Comparison of ENCODE assay signal across 8 mouse cellular contexts in the genomic region with DNA sequence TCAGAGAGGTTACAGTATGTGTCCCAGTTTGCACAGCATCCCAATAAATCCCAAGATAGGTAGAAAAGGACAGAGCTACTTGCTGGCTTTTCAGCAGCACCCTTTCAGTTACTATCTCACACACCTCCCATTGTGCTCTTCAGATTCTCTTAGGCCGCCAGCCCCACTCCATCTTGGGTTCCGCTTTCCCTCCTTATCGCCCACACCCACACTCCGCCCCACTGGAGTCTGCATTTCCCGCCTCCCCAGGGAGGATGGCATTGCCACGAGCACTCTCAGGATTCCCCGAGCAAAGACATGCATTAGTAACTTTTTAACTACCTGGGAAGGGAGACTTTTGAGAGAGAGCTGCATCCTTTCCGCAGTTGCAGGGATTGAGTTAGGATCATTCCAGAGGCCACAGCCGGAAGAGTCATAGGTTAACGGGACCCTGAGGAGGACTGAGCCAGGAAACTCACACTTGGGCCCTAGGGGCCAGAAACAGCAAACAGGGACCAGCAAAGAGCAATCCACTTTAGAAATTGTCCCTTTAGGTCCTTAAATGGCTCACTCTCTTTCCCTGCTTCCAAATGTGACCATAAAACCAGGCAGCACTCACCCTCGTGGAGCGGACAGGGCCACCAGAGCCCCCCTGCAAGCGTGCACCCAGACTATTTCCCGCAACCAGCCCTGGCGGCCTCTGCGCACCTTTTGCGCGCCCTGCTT. TPM values are rescaled to one million over a fixed set of nuclear protein-coding genes. Genes with fewer than 3 reads are reported as not detected.
DNase-seq lines count a peak whose midpoint lies in the region; ATAC-seq and TF ChIP-seq lines count a peak whose summit lies in the region.

No protein-coding gene starts in this region.

- no peaks in the 10 kb centered on the region for H3K4me1 ChIP-seq in cerebellum, adult 2 months (ENCODE audit: control insufficient read depth, insufficient read depth, low read length)
- no peaks in the 10 kb centered on the region; the same call in 1 of the 2 replicates for H3K4me1 ChIP-seq in lung, postnatal 0 days (ENCODE audit: insufficient read depth, low read depth, low read length)
- H3K4me1 ChIP-seq in liver, embryonic 13.5 days (replicated peaks): no peaks in the 10 kb centered on the region; the same call in 1 of the 2 replicates
- H3K4me1 ChIP-seq in stomach, embryonic 16.5 days (ENCODE audit: control insufficient read depth, insufficient read depth, low read length): peaks cover 13% of the 10 kb centered on the region; the same call in 1 of the 2 replicates

- peak overlapping the region; percentile 67 for H3K4me3 ChIP-seq in cerebellum, adult 2 months (replicated peaks; ENCODE audit: insufficient read depth, low read depth, low read length)
- peak overlapping the region; percentile 40 for H3K4me3 ChIP-seq in lung, postnatal 0 days (ENCODE audit: low read depth, low read length)
- H3K4me3 ChIP-seq in liver, embryonic 13.5 days (replicated peaks): peak overlapping the region; percentile 44
- peak overlapping the region; percentile 55 for H3K4me3 ChIP-seq in stomach, embryonic 16.5 days (replicated peaks; ENCODE audit: low read length)

- TF ChIP-seq CTCF in cerebellum, adult 2 months (IDR thresholded peaks at IDR 0.05; ENCODE audit: borderline replicate concordance, insufficient read depth, low read depth, low read length): no peak
- no peak for TF ChIP-seq CTCF in lung, postnatal 0 days (IDR thresholded peaks at IDR 0.05)

- H3K4me2 ChIP-seq in lung, postnatal 0 days (replicated peaks; ENCODE audit: low read depth, low read length): peak overlapping the region; percentile 61
- peak overlapping the region; percentile 55 for H3K4me2 ChIP-seq in liver, embryonic 13.5 days
- peak overlapping the region; percentile 87 for H3K4me2 ChIP-seq in stomach, embryonic 16.5 days (ENCODE audit: low read depth, low read length)

- H3K9ac ChIP-seq in lung, postnatal 0 days (replicated peaks; ENCODE audit: low read depth): peak overlapping the region; percentile 41; the same call in 1 of the 2 replicates
- H3K9ac ChIP-seq in liver, embryonic 13.5 days: no peak overlapping the region
- peak overlapping the region; percentile 66 for H3K9ac ChIP-seq in stomach, embryonic 16.5 days (ENCODE audit: low read length)

- TF ChIP-seq POLR2A in cerebellum, adult 2 months (IDR thresholded peaks at IDR 0.05; ENCODE audit: borderline replicate concordance, insufficient read depth, low read length): no peak

- WGBS in cerebellum, adult 2 months: 37% methylated on average over 18 of the region's 18 CpGs
- 3% methylated on average over 18 of the region's 18 CpGs for WGBS in lung, postnatal 0 days
- 3% methylated on average over 18 of the region's 18 CpGs for WGBS in liver, embryonic 13.5 days (ENCODE audit: insufficient replicate concordance)
- WGBS in stomach, embryonic 16.5 days: 5% methylated on average over 18 of the region's 18 CpGs

- TF ChIP-seq EP300 in lung, postnatal 0 days (IDR thresholded peaks at IDR 0.05): no peak

- H3K9me3 ChIP-seq in lung, postnatal 0 days (ENCODE audit: low read length): no peaks in the 10 kb centered on the region; the same call in 1 of the 2 replicates
- no peaks in the 10 kb centered on the region for H3K9me3 ChIP-seq in liver, embryonic 13.5 days (replicated peaks)
- peaks cover 4% of the 10 kb centered on the region; the same call in 1 of the 2 replicates for H3K9me3 ChIP-seq in stomach, embryonic 16.5 days (replicated peaks; ENCODE audit: control insufficient read depth, low read length)

- ATAC-seq in lung, postnatal 0 days: no peak
- no peak for ATAC-seq in liver, embryonic 13.5 days (ENCODE audit: low read depth)
- ATAC-seq in stomach, embryonic 16.5 days (ENCODE audit: insufficient read depth, low FRiP score): no peak

- no peak for DNase-seq in cerebellum, adult 2 months
- no peak for DNase-seq in cerebellum, adult 8-10 months
- no peak for DNase-seq in lung, postnatal 0 days (ENCODE audit: low spot score)
- no peak for DNase-seq in lung, postnatal 4 days
- DNase-seq in liver, embryonic 13.5 days: no peak
- DNase-seq in ovary, postnatal 36 days (ENCODE audit: low spot score): no peak
- no peak for DNase-seq in adrenal gland, postnatal 36 days

- peaks cover 2% of the 10 kb centered on the region; the same call in 1 of the 2 replicates for H3K27me3 ChIP-seq in cerebellum, adult 2 months (ENCODE audit: control insufficient read depth, insufficient read depth, low read length)
- H3K27me3 ChIP-seq in lung, postnatal 0 days (replicated peaks; ENCODE audit: insufficient read depth, low read length): peaks cover 14% of the 10 kb centered on the region
- peaks cover 66% of the 10 kb centered on the region for H3K27me3 ChIP-seq in liver, embryonic 13.5 days
- peaks cover 40% of the 10 kb centered on the region for H3K27me3 ChIP-seq in stomach, embryonic 16.5 days (ENCODE audit: control insufficient read depth, insufficient read depth, low read length)

- H3K36me3 ChIP-seq in lung, postnatal 0 days (ENCODE audit: insufficient read depth, low read length): no peaks in the 10 kb centered on the region
- no peaks in the 10 kb centered on the region for H3K36me3 ChIP-seq in liver, embryonic 13.5 days
- no peaks in the 10 kb centered on the region for H3K36me3 ChIP-seq in stomach, embryonic 16.5 days (ENCODE audit: control insufficient read depth, insufficient read depth, low read length)

- no peak overlapping the region for H3K27ac ChIP-seq in cerebellum, adult 2 months (ENCODE audit: insufficient read depth, low read length)
- peak overlapping the region; percentile 68 for H3K27ac ChIP-seq in lung, postnatal 0 days (ENCODE audit: low read length)
- H3K27ac ChIP-seq in liver, embryonic 13.5 days: no peak overlapping the region
- no peak overlapping the region for H3K27ac ChIP-seq in stomach, embryonic 16.5 days (ENCODE audit: low read length)

RNA-seq across cellular contexts. Expression of a gene that starts 1.4 kb away (rescaled TPM):
- polyA plus RNA-seq in cerebellum, adult 2 months (2012; rRNA removed): 1.8 and 2.7 TPM in 2 replicates
- polyA plus RNA-seq in lung, postnatal 0 days (2015; fragmentation: Nextera tagmentation; extraction: Ambion mirVana): 54.8 and 61.8 TPM in 2 replicates
- polyA plus RNA-seq in liver, embryonic 13.5 days (2015; fragmentation: Nextera tagmentation; extraction: Ambion mirVana): 1.3 and 1.4 TPM in 2 replicates
- 2.2 and 4.0 TPM in 2 replicates for polyA plus RNA-seq in stomach, embryonic 16.5 days (2015; fragmentation: Nextera tagmentation; extraction: Ambion mirVana)
- 10 to 100 TPM in 1 of 2 experiments, 1 to 10 TPM in 1; 5.3 to 11.1 TPM for total RNA-seq in adrenal gland, postnatal 36 days (2021)

Comparison
In these comparisons a context has a peak if more than half of its experiments do, and no peak if none do; other contexts are left out.
1. RNA of a gene that starts 1.4 kb away (polyA plus RNA-seq): 54.8 to 61.8 TPM in lung, postnatal 0 days; 2.2 to 4.0 TPM in stomach, embryonic 16.5 days, 1.8 to 2.7 TPM in cerebellum, adult 2 months and 1.3 to 1.4 TPM in liver, embryonic 13.5 days; every median in the first group is over 10 times any median in the second.
2. Peak in every context shown above with its lines, with median percentiles within 50 percentile points of each other: H3K4me3 ChIP-seq and H3K4me2 ChIP-seq.